Mouse (Mus musculus) left cerebral cortex, adult 8-10 months (tissue): Measurements from ENCODE around the gene Daglb. TPM values are rescaled to one million over a fixed set of nuclear protein-coding genes. Genes with fewer than 3 reads are reported as not detected.
A peak's percentile ranks its signal among the peaks of the same experiment; 100 is the strongest.
"Not testable (repeated sequence)": the region's sequence is repeated elsewhere in the genome, so short reads cannot be mapped to it uniquely, and the experiment has no call there.

Source experiments
- DNase-seq, 2 experiments: peaks; one replicate each; pipeline ENCODE4 v3.0.0; 2022; ENCODE audit warnings: low spot score in 2 of 2
- total RNA-seq, 4 experiments: library from RNA; stranded (reverse); gene quantifications; 2 replicates each; pipeline ENCODE4 v1.2.4; 2022

Gene Daglb
- total RNA-seq, 4 experiments from 2014 or later, result 33.6 to 41.6 (median 36.8) TPM

- no peak for DNase-seq
These were observed 53.1 kb downstream of the Daglb start for GRCm38 (mm10) chr5:143517436-143517835.

- no peak for DNase-seq
These were observed 53.7 kb downstream of the Daglb start for GRCm38 (mm10) chr5:143518045-143518591.

- no peak for DNase-seq
These were observed 56.0 kb downstream of the Daglb start for GRCm38 (mm10) chr5:143520415-143520814.

- DNase-seq, result no peak
These were observed 58.5 kb downstream of the Daglb start for GRCm38 (mm10) chr5:143522882-143523281.

- no peak for DNase-seq
These were observed 61.3 kb downstream of the Daglb start for GRCm38 (mm10) chr5:143525454-143526225.

GRCm38 (mm10) chr5:143526698-143527331 lies 62.4 kb downstream of the Daglb start:
- no peak for DNase-seq

GRCm38 (mm10) chr5:143527486-143528307 lies 63.3 kb downstream of the Daglb start, which contains the start of gene Rac1:
Rac1 (minus strand) TSS chr5:143528036.
- peak; percentile 92 to 93 for DNase-seq

GRCm38 (mm10) chr5:143528308-143528683 lies 63.9 kb downstream of the Daglb start:
- DNase-seq, result no peak

- no peak for DNase-seq
These were observed 66.3 kb downstream of the Daglb start for GRCm38 (mm10) chr5:143530715-143531114.

- DNase-seq, result no peak
These were observed 70.5 kb downstream of the Daglb start for GRCm38 (mm10) chr5:143534922-143535321.

- DNase-seq, result no peak
These were observed 72.6 kb downstream of the Daglb start for GRCm38 (mm10) chr5:143537022-143537421.

GRCm38 (mm10) chr5:143539111-143539510 lies 74.7 kb downstream of the Daglb start:
- no peak for DNase-seq

- peak; percentile 48 to 67 for DNase-seq
These were observed 83.0 kb downstream of the Daglb start for GRCm38 (mm10) chr5:143547384-143547783.

- DNase-seq, result no peak
These were observed 83.5 kb downstream of the Daglb start for GRCm38 (mm10) chr5:143547866-143548265.

- DNase-seq, result peak; percentile 81 to 94
These were observed 84.0 kb downstream of the Daglb start for GRCm38 (mm10) chr5:143548401-143548846.

- not testable (repeated sequence) for DNase-seq
These were observed 84.5 kb downstream of the Daglb start for GRCm38 (mm10) chr5:143548922-143549321.

GRCm38 (mm10) chr5:143552911-143553310 lies 88.5 kb downstream of the Daglb start:
- DNase-seq, result peak in 1 of 2 experiments; percentile 60

GRCm38 (mm10) chr5:143555233-143555632 lies 90.8 kb downstream of the Daglb start:
- no peak for DNase-seq
